Mouse (Mus musculus) layer of hippocampus, postnatal 10 days (tissue): ENCODE data around the gene Wrap53. TPM values are rescaled to one million over a fixed set of nuclear protein-coding genes. Genes with fewer than 3 reads are reported as not detected.

Source experiments
- DNase-seq, 2 experiments: peaks; one replicate each; pipeline ENCODE4 v3.0.0; 2021; ENCODE audit warnings: low spot score in 2 of 2
- total RNA-seq, 2 experiments: library from RNA; stranded (reverse); gene quantifications; 2 replicates each; pipeline ENCODE4 v1.2.3; 2021

Gene Wrap53
- total RNA-seq, 2 experiments from 2014 or later = 7.7 to 10.6 TPM

DNA sequence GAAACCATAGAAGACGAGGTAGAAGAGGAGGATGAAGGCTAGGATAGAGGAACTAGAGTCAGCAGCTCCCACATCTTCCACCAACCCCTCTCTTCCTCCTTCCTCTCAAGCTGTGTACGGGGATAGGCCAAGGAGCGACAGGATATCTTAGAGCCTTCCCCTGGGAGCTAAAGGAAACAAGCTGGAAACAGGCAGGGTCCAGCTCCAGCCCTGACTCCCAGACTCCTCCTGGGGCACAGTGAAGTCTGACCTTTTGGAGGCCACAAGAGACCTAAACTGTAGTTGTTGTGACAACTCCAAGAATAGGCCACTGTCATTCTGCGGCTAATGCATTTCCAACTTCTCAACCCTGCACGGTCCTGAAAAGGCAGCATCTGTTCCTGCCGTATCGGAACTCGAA lies 23.5 kb upstream of the Wrap53 start:
- no peak for DNase-seq

- no peak for DNase-seq
These were observed 21.7 kb upstream of the Wrap53 start for GRCm38 (mm10) chr11:69601768-69602167.

GRCm38 (mm10) chr11:69600098-69600497 lies 20.0 kb upstream of the Wrap53 start:
- DNase-seq = peak; percentile 79 to 87

GRCm38 (mm10) chr11:69599436-69599835 lies 19.4 kb upstream of the Wrap53 start:
- no peak for DNase-seq

- no peak for DNase-seq
These were observed 14.8 kb upstream of the Wrap53 start for GRCm38 (mm10) chr11:69594853-69595252.

- DNase-seq = no peak
These were observed 12.7 kb upstream of the Wrap53 start for GRCm38 (mm10) chr11:69592799-69593198.

DNA sequence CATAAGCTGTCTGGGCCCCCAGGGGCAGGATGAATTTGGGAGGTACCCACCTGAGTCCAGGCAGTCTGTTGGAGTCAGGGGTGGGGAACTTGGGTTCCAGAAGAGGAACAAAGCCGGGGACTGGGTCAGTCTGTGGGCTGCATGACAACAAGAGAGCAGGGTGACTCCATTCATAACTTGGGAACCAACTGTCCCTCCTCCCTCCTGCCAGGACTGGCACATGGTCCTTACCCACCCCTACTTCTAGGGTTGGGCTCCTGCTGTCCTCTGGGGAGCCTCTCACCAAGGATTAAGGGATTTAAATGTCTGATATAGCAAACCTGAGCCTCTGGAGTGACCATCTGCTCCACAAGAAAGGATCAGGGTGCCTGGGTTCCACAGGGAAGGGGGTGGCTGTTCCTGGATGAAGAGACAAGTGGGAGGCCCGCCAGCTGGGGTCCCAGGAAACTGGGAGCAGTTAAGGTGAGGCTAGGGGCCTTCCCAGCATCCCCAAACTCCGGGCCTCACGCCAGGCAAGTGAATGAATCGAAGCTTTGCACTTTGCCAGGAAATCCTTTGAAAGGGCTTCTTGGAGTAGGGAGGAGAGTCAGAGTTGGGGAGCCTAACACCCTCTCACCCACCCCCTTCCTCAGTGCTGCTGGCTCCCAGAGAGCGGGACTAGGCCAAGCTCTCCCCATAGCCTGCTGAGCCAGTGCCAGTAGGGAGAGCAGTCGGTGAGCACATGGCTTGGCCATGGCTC lies 12.0 kb upstream of the Wrap53 start:
- DNase-seq = peak; percentile 84 to 89

DNA sequence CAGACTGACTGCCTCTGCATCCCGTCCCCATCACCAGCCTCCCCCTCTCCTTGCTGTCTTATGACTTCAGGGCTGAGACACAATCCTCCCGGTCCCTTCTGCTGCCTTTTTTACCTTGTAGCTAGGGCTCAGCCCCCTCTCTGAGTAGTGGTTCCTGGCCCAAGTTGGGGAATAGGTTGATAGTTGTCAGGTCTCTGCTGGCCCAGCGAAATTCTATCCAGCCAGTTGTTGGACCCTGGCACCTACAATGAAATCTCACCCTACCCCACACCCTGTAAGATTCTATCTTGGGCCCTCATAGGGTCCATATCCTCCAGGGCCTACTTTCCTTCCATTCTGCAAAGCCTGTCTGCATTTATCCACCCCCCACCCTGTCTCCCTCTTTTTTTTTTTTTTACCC lies 11.4 kb upstream of the Wrap53 start:
- no peak for DNase-seq

DNA sequence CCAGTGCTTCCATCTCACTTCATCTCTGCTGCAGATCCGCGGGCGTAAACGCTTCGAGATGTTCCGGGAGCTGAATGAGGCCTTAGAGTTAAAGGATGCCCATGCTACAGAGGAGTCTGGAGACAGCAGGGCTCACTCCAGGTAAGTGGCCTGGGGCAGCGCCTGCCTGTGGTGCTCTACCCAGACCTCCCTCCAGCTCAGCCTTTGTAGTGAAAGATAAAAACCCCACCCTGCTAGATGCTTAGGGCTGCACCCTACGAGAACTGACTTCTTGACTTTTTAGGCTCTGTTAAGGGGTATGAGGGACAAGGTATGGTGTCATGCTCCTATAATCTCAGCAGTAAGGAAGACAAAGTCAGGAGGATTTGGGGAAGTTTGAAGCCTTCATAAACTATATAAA lies 10.6 kb upstream of the Wrap53 start:
- DNase-seq = no peak

DNA sequence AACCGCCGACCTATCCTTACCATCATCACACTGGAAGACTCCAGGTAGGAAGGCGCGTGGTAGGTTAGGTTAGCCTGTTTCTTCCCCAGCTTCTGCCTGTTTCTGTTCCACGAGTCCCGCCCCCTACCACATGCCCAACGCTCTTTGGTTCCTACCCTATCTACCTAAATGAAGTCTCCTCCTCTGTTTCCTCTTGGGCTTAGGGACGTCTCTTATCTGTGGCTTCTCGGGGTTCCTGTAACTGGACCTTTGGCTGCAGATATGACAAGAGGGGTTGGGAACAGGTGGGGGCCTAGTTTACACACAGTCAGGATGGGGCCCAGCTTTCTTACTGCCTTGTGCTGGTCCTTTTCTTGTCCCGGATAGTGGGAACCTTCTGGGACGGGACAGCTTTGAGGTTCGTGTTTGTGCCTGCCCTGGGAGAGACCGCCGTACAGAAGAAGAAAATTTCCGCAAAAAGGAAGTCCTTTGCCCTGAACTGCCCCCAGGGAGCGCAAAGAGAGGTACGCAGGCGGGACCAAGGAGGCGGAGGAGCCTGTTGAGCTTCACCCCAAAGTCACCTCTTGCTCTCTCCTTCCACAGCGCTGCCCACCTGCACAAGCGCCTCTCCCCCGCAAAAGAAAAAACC lies 9.3 kb upstream of the Wrap53 start:
- DNase-seq = no peak

GRCm38 (mm10) chr11:69585718-69586325 lies 5.8 kb upstream of the Wrap53 start:
- no peak for DNase-seq

- no peak for DNase-seq
These were observed 4.9 kb upstream of the Wrap53 start for GRCm38 (mm10) chr11:69584937-69585336.

DNA sequence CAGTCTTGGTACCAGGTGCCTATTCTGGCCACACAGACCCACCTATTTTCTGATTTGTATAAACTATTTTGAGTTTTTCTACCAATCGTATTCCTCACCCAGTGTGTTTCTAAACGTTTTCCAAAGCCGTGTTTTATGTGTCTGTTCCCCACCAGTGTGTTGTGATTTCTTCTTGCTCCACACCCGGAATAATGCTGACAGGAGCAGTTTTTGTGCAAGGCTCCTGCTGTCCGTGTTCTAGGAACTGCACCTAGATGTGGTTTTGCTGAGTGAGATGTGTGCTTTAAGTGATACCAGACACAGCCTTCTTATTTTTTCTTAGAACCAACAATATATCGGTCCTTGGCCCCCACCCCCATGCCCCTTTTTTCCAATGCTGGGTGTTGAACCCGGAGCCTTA lies 4.0 kb upstream of the Wrap53 start:
- no peak for DNase-seq

- no peak for DNase-seq
These were observed 2.3 kb upstream of the Wrap53 start for GRCm38 (mm10) chr11:69582230-69582805.

DNA sequence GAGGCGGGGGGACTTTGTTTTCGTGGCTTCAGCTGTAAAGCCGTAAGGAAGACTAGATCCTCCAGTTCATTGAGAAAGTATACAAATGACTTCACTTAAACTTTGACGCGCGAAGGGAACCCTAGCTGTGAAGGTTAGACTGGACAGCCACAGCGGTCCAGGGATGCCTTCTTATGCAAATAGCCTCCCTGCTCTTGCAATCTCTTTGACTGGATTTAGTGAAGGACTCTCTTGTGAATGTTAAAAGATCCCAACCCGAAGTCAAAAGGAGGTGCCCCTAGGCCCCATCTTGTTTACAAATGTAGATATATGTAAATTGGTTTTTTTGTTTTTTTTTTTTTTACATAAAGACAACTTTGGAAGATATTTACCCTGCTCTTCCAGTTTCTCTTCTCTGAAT lies 1.8 kb upstream of the Wrap53 start:
- DNase-seq = no peak

GRCm38 (mm10) chr11:69581147-69581688 lies 1.2 kb upstream of the Wrap53 start:
- peak; percentile 83 to 88 for DNase-seq

- peak in 1 of 2 experiments; percentile 32 for DNase-seq
These were observed 604 bp upstream of the Wrap53 start for GRCm38 (mm10) chr11:69580572-69581146.

DNA sequence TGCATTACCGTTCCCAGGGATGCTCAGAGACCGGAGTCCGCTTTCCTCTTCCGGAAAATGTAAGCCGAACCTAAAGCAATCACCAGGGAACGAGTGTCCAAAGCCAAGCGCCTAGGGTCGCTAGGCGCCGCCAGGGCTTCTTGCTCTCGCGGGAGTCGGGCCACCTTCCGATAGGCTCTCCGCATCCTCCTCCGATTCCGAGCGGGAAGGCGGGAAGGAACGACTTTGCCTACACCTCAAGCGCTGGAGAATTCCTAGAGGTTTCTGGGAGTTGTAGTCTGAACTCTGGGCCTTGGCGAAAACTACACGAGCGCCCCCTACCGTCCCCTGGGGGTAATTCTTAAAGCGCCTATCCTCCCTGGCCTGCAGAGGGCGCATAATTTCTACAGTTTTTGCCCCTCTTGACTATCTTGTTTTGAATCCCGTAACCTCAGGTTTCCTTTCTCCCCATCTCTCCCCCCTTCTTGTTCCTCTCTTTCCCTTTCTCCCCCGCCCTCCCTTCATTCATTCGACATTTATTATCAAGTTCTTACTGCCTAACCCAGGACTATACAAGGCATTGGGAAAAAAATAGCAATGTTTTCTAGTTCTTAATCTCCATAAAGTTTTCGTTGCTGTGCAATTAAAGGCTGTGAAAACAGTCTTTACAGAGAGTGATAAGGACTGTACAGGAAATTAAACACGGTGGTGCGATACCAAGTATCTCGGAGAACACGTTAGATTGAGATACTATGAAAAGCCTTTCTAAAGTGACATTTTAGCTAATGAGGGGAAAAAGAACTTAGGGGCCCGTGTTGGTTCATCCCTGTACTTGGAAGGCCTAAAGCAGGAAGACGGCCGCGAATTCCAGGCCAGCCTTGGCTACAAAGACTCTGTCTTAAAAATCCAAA lies 682 bp downstream of the Wrap53 start:
- peak; percentile 98 for DNase-seq

DNA sequence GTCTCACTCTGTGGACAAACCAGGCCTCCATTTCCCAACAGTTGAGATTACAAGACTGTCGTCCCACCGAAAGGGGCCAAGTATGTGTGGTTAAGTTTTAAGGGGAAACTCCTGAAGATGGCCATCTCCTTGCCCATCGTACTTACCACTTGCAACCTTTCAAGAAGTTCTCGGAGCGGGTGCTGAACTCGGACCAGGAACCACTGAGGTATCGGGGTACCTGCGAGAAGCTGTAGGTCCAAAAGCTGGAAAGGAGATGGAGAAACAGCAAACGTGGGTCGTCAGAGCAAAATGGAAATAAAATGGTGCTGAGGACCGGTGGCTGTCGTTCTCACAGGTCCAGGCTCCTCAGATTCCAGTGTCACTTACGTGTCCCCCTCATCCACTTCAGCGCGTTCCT lies 1.8 kb downstream of the Wrap53 start:
- no peak for DNase-seq

DNA sequence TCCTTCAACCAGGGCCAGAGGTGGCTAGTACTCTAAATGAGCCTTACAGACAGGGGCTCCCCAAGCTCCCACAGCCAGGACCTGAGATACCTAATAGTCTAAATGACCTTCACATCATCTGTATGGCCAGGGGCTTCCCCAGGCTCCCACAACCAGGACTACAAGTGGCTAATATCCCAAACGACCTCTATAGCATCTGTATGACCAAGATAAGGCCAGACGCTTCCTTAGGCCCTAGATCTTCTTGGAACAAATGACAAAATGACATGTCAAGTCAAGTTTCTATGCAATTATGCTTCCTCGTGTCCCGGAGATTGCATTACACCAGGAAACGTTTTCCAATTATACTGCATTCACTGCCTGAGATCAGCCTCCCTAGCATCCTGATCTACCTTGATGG lies 3.7 kb downstream of the Wrap53 start:
- no peak for DNase-seq

DNA sequence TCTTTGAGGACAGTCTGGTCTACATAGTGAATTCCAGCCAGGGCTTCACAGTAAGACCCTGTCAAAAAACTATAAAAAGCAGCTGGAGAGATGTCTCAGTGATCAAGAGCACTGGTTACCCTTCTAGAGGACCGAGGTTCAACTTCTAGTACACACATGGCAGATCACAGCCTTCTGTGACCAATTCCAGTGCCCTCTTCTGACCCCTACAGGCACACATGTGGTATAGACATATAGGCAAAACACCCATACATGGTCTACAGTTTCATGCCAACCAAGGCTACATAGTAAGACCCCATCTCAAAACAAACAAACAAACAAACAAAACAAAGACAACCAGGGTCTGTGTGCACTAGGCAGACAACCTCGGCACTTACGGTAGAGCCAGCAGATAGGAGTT lies 4.8 kb downstream of the Wrap53 start:
- DNase-seq = no peak
